Mouse (Mus musculus) hindbrain, embryonic 12.5 days (tissue): ENCODE measurements around the gene Tubb2a. TPM values are rescaled to one million over a fixed set of nuclear protein-coding genes. Genes with fewer than 3 reads are reported as not detected.

Source experiments
- polyA plus RNA-seq: library from polyadenylated mRNA; unstranded; fragments of >200 nt; fragmentation: Nextera tagmentation; extraction: Ambion mirVana; gene quantifications from 2 replicates; pipeline ENCODE4 v1.2.1, GENCODE M21; 2016

The Tubb2a gene
- polyA plus RNA-seq, 1 experiment from 2014 or later: 785 TPM

Other genes with a start within 250 kb of the Tubb2a start
- gene Serpinb6e, start 234.6 kb downstream of the Tubb2a start, polyA plus RNA-seq: not detected in 2 replicates
- 0.32 and 0.35 TPM in 2 replicates for gene Serpinb6c, start 172.3 kb downstream of the Tubb2a start, polyA plus RNA-seq
- 15.9 and 16.0 TPM in 2 replicates for gene Nqo2, start 113.3 kb downstream of the Tubb2a start, polyA plus RNA-seq
- gene Ripk1, start 75.6 kb downstream of the Tubb2a start, polyA plus RNA-seq: 11.3 and 12.9 TPM in 2 replicates
- gene Serpinb6a, start 75.2 kb downstream of the Tubb2a start, polyA plus RNA-seq: 43.0 and 44.2 TPM in 2 replicates
- gene Bphl, start 40.4 kb downstream of the Tubb2a start, polyA plus RNA-seq: 34.4 and 44.0 TPM in 2 replicates
- gene Tubb2b, start 52.5 kb upstream of the Tubb2a start, polyA plus RNA-seq: 363 and 373 TPM in 2 replicates
- 80.5 and 93.8 TPM in 2 replicates for gene Psmg4, start 85.0 kb upstream of the Tubb2a start, polyA plus RNA-seq